Mouse (Mus musculus): Measurements from ENCODE around the gene Mbl2.
A peak's percentile ranks its signal among the peaks of the same experiment; 100 is the strongest.

GRCm38 (mm10) chr19:30205159-30205816, 27.5 kb upstream of the Mbl2 start:
- TF ChIP-seq POLR2A (IDR thresholded peaks at IDR 0.05; ENCODE audit: extremely low read depth, insufficient read depth, low read length) (no peak), CTCF (IDR thresholded peaks at IDR 0.05; ENCODE audit: low read depth, low read length) (peak; percentile 85)
